Mouse (Mus musculus): ENCODE results near the gene Hnrnpul1.
"Not testable (repeated sequence)": the region's sequence is repeated elsewhere in the genome, so short reads cannot be mapped to it uniquely, and the experiment has no call there.

Gene Hnrnpul1

DNA sequence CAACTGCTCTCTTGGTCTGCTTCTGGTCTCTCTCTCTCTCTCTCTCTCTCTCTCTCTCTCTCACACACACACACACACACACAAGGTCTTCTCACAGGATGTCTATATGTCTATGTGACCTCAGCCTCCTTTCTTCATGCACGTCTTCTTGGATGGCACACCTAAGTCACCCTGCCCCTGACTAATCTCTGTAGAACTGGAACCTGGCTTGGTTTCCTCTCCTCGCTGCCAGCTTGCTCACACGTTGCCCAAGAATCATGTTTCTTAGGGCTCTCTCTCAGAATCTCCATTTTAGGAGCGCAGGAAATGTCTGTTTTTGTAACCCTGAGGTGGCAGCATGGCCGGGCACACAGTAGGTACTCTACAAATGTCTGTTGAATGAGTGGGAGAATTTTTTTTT lies 25.5 kb upstream of the Hnrnpul1 start:
- no peak for DNase-seq

DNA sequence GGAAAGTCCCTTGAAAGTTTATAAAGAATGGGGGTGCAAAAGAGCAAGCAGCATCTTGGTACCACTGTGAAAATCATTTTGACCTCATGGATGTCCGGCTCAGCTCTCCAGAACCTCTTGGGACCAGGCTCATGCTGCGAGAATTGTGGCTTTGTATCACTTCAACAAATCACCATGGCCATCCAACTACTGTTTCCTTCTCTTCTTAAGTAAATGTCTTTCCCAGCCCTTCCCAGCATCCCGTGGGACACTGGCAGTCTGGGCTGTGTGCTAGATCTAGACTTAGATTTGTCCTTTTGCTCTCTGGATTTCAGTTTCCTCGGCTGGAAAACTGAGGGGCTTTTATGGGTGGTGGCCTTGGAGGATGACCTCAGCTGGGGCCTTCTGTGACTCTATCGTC lies 13.7 kb upstream of the Hnrnpul1 start:
- DNase-seq = no peak

DNA sequence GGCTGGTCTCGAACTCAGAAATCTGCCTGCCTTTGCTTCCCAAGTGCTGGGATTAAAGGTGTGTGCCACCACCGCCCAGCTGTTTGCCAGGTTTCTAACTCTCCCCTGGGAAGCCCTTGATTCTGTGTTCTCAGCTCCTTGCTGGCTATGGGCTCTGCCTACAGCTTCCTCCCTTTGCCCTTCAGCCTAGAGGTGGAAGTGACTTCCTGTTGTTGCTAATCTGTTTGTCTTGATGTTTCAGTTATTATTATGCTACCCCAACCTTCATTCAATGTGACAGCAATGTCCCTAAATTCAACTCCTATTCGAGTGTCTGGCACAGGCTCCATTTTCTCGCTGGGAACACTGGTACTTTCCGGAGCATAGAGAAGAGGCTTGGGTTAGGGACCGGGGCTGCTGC lies 11.6 kb upstream of the Hnrnpul1 start:
- no peak for DNase-seq

DNA sequence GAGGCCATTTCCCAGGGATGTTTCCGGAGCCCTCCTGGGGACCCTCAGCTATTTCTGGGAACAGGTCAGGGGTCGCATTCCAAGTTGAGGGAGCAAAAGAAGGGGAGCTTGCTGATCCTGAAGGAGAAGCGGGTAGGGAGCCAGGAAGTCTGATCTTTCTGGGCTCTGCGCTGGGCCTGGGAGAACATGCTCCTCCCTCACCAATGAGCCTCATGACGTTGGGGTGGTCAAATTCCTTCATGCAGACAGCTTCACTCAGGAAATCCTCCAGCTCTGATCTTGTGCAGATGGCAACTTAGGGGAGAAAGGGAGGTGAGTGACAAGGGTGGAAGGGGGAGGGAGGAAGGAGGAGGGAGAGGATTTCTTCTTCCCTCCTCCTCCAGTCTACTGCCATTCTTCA lies 9.7 kb upstream of the Hnrnpul1 start:
- no peak for DNase-seq

DNA sequence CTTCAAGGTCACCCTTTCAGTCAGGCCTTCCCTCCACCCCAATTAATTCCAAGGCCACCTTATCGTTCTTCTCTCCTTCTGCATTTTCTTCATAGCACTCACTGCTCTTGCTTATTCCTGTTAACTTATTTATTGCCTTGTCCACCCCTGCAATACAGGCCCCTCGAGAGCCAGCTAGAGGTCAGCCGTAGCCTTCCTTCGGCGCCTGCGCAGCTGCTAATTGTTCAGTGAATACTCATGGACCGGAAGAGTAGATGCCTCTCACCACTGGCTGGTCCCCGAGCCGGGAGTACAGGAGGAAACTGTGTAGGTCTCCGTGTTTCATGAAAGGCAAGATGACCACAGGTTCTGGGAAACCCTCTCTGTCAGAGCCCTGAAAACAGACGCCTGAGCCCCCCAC lies 9.1 kb upstream of the Hnrnpul1 start:
- DNase-seq = no peak

DNA sequence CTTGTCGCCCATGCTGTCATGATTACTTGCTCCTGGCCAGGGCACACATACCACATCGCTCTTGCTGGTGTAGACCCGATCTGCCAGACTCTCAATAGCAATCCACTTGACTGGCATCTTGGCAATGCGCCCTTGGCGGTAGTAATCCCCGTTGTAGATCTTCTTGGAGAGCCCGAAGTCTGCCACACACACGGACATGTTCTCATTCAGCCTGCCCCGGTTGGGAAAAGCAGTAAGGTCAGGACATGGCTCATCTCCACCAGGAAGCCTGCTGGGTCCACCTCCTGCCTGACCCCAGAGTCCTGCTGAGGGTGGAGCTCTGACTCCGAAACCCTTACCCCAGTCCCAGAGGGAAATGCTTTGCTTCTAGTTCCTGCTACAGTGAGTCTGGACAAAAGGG lies 6.8 kb upstream of the Hnrnpul1 start:
- no peak for DNase-seq

DNA sequence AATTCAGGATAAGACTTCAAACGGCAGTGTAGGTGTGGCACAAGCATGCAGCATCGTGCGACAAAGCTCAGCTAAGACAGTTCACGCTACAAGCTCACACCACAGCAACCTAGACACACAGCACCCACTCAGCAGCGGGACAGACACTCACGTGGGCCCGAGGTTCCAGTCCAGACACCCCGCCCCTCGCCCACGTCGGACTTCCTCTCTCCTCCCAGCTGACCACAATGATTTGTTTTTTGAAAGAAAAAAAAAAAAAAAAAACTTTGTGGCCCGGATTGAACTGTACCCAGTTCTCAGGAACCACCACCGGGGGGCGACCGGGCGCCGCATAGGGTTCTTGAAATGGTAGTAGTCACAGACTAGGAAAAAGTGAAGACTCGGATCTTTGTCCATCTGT lies 1.5 kb upstream of the Hnrnpul1 start:
- DNase-seq = peak; percentile 71 to 80

DNA sequence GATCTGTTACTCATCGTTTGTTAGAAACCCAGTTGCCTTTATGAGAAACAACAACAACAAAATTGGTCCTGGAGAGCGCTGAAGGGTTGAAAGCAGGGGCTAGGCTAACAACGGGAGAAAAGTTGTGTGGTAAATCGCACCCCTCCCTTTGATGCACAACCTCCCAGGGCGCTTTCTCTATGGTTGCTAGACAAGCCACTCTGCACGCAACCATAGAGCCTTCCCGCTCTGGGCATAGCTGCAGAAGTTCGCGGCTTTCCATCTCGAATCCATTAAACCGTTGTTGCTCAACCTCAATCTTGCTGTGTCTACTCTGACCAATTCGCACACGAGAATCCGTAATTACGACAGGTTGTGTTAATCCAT lies 894 bp upstream of the Hnrnpul1 start:
- peak; percentile 39 to 72 for DNase-seq

DNA sequence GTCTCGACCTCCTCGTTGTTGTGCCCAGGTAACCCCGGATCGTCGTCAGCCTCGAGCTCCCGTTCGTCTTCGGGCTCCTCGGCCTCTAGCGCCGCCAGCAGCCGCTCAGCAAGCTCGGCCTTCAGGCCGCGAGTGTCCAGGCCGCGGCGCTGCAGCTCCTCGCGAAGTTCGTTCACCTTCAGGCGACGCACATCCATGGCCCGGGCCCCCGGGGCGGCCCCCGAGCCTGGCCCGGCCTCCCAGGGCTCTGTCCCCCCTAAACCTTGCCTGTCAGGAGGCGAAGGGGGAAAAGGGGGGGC lies 169 bp downstream of the Hnrnpul1 start:
- DNase-seq = no peak

DNA sequence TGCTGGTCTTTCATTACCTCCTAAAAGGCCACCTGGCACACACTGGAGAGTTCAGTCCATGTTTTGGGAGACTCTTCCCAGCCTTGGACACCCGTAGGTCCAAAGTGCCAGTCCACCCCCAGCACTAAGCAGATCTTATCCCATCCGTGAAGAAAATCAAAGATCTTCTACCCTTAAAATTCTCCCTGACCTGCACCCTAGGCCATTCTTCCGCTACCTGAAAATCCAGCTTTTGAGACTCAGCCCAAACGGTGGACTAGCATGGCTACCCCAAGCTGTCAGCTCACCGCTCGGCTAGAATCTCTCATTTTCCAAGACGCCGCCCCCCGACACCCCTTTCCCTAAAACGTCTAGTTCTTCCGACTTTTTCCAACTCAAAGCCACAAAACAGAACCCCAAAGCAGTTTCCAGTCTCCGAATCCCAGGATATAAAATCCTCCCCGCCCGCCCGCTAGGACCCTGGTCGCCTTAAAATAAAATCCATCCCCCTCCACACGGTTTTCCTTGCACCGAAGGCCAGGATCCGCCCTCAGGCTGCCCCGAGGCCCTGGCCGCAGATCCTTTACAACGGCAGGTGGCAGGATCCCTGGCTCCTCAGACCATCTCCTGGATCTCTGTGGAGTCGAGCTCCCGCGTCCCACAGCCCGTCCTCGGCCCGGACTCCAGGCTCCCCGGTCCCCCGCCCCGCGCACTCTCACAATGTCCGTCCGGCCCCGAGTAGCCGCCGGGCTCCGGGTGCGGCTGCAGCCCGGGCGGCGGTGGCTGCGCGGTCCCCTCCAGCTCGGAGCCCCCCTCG lies 716 bp downstream of the Hnrnpul1 start:
- peak in 1 of 2 experiments; percentile 26 for DNase-seq

DNA sequence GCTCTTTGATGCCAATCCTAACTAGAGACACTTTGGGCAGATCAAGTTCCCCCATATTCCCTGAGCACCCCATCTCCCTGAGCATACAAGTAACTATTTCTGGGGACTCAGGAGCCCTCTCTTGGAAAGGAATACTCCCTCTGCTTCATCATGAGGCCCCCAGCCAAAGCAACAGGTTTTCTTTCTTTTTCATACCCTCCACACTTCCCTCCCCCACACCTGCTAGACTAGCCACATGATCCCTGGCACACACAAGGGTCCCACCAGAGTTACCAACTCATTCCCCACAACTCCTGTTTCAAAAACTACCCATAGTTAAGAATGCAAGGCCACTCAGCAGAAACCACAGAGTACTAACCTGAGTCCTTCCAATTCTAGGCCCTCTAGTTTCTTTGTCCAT lies 1.5 kb downstream of the Hnrnpul1 start:
- no peak for DNase-seq

DNA sequence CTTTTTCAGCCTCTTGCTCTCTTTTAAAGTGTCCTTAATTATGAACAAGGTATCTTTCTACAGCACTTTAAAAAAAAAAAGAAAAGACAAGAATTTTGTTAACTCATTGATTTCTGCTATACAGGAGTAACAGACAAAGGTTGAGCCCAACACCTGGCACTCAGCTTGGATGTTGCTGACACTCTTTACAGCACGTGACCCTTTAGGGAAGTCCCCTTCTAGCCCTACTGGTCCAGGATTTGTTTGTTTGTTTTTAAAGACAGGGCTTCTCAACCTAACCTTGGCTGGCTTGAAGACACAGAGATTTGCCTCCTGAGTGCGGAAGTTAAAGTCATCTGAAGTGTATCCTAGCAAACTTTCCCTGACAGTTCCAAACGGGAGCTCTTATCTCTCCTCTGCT lies 7.7 kb downstream of the Hnrnpul1 start:
- DNase-seq = no peak

DNA sequence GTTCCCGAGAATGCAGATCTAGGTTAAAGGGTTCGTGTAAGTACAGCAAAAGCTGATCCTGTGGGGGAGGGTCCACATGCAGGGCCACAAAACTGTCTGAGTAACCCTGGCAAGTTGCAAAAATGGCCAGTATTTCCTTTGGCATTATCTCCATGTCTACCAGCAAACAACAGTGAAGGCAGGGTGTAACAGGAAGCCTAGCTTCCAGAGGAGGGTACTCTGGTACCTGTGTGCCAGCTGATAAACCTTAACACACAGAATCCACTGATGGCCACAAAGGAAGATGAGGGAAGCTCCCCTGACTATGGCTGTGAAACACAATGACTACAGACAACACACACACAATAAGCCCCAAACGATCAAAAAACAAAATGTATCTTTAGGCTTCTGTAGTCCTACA lies 16.3 kb downstream of the Hnrnpul1 start:
- DNase-seq = no peak

DNA sequence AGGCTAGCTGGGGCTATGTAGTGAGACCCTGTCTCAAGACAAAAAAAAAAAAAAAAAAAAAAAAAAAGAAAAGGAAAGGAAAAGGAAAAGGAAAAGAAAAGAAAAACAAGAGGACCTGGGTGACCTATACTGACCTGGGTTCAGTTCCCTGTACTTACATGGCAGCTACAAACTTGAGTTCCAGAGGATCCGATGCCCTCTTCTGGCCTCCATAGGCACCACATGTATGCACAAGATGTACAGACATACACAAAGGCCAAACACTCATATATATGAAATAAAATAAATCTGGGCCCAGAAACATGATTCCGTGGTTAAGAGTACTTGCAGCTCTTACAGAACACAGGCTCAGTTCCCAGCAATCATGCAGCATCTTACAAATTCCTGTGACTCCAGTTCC lies 17.6 kb downstream of the Hnrnpul1 start:
- no peak for DNase-seq

DNA sequence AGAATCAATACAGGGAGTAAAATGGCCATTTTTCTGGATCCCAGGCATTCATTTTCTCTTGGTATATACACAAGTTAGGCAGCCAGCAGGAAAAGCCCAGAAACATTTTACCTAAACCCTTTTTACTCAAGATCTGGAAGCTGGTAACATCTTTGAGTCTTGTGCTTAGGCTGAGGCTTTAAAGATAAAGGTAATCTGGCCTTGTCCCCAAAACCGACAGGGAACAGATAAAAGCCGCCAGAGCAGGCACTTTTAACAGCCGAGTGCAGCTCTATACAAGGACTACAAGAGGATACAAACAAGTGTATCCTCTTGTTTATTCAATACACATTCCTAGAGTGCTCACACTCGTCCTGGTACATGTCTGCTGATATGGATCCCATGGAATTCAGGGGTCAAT lies 19.6 kb downstream of the Hnrnpul1 start:
- no peak for DNase-seq

DNA sequence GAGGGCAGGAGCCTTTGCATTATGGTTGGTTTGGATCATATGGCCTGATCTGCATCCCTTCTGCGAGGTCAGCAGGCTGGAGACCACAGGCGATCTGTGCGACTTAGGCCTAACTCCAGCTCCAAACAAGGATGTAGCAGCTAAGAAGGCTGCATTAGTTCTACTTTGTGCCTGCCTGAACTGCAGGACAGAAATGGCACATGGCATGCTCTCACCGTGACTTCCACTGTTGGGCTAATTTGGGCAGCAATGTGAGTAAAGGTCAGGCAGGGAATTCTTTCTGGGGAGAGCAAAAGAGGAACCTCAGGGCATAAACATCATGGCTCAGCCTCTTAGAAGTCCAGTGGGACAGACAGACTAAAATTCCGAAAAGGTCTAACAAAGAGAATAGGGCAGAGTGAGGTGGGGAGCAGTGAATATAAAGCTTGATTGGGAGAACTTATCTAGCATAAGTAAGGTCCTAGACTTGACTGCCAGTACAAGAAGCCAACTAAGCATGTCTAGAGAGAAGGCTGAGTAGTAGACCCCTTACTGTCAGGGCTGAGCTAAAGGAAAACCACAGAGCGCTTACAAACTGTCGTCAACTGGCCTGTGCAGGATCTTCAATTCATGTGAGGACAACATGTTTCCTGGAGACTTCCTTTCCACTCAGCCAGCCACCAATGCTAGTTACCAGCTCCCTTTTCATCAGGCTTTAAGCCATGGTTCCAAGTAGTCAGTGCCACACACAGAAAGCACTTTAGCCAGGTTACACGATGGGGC lies 23.1 kb downstream of the Hnrnpul1 start:
- no peak for DNase-seq

DNA sequence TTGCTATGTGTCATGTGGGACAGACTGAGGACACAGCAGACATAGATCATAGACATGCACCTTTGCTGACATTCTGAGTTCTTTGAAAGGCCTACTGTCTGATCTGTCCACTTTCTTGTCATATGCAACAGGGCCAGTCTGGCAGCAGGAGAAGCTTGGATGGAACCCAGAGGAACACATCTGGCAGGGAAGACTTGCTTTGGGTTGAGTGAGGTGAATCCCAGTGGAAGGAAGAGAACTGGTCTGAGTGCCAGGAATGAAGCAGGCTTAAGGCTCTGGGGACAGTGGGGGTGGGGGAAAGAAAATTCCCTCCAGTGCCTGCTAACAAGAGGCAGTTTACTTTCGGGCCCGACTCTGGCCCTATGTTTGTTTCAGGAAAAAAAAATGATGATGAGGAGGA lies 24.7 kb downstream of the Hnrnpul1 start:
- no peak for DNase-seq

DNA sequence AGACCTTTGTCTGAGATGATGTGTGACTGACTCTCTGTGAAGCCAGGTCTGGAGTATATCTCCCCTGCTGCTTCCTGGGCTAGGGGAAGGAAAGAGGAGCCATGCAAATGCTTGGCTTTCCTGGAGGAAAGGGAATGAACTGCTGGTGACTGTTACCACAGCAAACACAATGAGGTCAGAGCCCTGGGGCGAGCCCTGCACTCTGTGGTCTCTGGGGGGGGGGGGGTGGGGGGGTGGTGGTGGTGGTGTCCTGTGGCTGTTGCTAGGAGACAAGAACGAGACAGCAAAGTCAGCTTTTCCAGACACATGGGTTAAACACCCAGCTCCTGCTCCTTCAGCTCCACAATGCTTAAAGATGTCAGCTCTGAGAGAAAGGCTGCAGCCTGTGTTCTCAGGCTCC lies 25.2 kb downstream of the Hnrnpul1 start:
- DNase-seq = no peak

DNA sequence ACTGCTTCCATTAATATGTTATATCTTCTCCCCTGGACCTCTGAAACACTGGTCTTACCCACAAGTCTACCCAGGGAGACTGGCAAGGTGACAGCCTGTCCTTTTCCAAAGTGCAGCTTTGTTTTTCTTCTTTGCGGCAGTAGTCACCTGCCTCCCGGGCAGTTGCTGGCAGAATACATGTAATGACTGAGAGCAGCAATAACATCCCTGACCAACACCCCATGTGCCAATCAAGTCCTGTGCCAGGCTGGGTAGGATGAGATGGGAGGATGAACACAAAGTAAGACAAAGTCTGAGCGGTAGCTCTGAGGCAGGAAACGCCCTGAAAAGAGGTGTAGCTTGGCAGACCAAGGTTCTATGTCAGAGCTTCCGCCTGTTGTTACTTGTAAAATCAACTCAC lies 26.8 kb downstream of the Hnrnpul1 start:
- DNase-seq = no peak

DNA sequence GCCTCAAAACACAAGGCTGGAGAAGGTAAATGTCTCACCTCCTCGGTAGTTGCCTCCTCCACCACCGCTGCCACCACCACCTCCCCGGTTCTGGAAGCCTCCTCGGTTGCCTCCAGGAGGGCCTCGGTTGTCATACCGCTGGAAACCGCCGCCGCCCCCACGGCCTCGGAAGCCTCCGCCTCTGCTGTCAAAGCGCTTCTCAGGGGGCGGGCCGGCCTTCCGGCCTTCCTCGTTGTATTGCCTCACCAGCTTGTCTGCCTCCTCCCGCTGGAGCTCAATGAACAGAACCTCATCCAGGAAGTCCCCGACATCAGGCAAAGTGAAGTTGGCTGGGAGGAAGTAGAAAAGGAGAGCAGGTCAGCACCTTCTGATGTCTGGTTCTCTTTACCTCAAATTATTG lies 28.7 kb downstream of the Hnrnpul1 start:
- DNase-seq = no peak

DNA sequence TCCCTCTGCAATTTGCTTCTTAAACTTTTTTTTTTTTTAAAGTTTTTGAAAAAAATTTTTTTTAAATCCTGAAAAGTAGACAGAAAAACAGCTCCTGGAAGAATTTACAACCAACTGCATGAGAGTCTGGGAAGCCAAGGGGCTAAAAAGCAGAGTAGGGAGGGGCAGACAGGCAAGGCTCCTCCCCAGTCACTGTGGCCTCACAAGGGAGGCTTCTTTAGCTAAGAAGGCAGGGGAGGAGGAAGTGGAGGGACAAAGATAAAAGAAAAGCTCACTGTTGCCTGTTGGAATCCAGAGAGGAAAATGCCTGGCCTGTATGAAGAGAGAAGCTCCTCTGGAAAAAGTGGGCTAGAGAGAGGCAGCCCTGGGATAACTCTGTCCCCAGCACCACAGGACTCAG lies 32.8 kb downstream of the Hnrnpul1 start:
- not testable (repeated sequence) for DNase-seq

DNA sequence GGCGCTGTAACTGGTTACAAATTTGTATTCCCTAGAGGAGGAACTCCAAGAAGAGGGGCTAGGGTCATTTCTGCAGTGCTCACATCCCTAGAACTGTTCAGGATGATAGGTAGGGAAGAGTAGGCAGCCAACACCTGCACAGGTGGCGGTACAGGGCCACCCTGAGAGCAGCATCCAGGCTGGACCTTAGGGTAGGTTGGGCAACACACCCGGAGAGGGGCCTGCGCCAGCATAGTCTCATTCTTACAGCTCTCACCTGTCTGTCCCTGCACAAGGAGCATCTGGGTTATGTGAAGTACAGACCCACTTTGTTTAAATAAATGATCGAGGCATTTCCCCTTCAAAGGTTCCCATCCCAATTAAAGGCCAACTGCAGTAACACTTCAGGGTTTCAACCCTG lies 33.8 kb downstream of the Hnrnpul1 start:
- no peak for DNase-seq

DNA sequence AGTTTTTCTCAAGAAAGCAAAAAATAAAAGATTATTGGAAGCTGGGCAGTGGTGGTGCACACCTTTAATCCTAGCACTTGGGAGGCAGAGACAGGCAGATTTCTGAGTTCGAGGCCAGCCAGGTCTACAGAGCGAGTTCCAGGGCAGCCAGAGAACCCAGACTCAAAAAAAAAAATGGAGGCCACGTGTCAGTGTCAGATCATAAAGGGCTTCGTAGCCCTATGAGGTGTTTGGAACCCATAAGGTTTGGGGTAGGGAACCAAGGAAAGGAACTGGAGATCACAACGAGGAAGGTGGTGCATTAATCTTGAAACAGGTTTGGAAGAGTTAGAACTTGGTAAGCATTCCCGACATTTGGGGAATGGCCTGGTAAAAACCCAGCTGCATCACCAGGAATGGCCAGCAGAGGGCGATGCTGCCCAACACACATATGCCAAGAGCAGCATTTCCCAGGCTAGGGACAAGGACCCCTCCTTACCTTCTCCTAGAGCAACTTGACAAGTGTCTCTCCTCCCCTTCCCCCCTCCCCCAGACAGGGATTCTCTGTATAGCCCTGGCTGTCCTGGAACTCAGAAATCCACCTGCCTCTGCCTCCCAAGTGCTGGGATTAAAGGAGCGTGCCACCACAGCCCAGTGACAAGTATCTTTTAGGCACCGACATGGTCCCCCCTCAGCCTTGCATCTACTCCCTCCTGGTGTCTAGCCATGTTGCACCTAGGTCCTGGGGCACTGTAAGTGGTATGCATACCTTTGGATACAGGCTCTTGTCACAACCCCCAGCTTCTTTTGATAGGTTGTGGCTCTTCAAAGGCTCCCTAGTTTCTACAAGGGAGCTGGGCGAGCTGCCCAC lies 34.6 kb downstream of the Hnrnpul1 start:
- peak in 1 of 2 experiments; percentile 54 for DNase-seq
